Mouse (Mus musculus) urinary bladder, adult 18-20 months (tissue): ENCODE data around the gene Tldc2.

Source experiments
- DNase-seq, 2 experiments: peaks; one replicate each; pipeline ENCODE4 v3.0.0; 2022; ENCODE audit warnings: low spot score in 2 of 2, mixed read lengths in 2 of 2

Tldc2 gene

DNA sequence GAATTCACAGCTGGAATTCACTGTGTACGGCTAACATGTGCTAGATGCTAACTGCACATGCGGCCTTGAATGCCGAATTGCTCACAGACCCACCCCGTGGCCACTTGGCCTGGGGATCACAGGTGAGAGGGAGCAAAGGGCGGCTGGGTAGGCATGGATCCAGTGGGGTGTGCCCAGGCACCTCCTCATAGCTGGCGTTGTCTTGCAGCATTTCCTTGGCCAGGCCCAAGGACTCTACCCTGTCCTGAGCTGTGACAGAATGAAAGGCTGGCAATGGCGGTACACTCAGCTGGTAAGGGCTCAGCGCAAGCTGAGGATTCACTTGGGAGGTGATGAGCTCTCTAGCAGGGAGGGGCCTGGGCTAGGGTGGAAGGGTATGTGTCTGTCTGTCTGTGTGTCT is at the start of gene Tldc2:
Tldc2 (plus strand) TSS at position 260 of the 400 bp plus-strand sequence.
- DNase-seq = no peak

DNA sequence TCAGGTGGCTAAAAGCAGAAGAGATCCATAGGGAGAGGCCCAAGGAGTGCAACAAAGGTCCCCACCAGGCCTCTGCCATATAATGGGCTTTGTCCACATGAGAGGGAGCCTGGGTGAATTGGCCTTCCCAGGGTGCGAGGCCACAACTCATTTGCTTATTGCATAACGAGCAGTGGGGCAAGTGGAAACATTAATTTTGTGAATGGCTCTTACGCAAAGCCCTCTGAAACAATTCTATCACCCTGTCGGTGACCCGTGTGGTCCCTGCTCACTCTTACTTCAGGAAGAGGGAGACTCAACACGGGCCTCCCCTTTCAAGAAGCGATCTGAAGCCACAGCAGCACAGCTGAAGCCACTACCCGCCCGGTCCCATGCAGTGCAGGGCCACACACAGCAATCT is 49.6 kb upstream of the Tldc2 start:
- DNase-seq = no peak

DNA sequence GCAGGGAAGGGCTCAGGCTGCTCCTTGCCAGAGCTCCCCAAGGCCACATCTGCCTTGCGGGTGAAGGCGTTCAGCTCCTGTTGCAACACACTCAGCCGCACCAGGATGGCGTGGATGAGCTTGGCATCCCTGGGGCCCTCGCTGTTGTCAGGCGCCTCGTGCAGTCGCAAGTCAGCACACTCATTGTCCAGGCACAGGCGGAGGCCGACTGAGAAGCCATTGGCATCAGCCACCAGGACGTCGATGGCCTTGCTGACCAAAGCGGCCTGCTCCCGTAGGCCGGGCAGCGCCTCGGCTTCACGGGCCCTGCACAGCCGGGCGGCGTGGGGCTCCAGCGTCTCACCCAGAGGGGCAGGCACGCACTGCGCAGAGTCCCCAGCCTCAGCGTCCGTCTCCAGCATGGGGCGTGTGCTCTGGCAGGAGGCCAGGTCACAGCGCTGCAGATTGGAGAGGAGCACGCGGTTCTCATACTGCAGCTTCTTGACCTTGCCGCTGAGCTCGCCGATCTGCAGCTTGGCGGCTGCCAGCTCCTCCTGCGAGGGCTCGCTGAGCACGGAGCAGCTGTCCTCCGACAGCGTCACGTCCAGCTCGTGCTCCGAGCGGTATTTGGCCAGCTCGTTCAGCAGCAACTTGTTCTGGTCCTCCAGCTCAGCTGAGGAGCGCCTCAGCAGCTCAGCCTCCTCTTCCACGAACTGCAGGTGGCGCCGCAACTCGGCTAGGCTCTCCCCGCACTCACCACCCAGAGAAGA is 46.8 kb upstream of the Tldc2 start:
- DNase-seq = no peak

DNA sequence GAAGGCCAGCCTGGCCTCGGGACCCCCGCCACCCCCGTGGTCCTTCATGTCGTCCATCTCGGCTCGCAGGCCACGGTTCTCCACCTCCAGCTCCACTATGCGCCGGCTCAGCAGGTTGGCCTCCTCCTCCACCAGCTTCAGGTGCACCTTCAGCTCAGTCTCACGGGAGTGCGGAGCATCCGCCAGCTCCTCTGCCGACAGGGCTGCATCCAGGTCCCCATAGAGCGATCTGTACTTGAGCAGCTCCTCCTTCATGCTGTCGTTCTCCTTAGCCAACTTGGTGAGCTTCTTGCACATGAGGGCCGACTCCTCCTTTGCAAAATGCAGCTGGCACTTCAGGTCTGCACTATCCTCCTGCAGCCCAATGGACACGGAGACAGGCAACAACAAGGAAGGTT is 46.2 kb upstream of the Tldc2 start:
- no peak for DNase-seq

DNA sequence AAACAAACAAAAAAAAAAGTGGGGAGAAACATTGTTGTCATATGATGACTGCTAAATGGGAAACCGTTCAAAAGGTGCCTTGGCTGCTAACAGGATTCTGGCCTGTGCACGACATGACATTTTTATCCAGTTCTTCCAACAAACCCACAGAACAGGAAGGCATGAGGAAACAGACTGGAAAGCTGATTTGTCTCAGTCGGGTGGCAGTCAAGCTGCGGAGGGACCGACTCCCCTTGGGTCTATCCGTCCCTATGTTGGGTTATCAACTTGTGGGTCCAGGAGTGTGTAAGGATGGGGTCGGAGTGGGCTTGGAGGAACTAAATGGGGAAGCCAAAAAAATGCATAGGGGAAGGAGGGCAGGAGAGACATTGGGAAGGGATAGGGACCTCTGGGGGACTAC is 45.4 kb upstream of the Tldc2 start:
- DNase-seq = no peak

DNA sequence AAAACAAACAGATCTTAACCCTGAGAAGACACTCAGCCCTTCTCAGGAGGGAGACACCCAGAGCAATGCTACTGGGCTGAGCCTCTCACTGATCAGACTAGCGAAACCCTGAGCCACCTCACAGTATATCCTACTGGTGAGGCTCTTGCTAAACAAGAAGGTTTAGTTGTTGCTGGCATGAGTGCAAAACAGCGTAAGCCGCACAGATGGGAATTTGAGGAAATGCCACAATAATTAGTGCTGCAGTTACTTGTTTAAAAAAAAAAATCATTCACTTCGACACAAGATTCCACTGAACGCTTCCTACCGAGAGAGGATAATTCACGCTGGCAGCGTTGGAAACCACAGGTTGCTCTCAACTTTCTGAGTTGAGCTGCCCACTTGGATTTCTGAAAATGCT is 43.3 kb upstream of the Tldc2 start:
- no peak for DNase-seq

DNA sequence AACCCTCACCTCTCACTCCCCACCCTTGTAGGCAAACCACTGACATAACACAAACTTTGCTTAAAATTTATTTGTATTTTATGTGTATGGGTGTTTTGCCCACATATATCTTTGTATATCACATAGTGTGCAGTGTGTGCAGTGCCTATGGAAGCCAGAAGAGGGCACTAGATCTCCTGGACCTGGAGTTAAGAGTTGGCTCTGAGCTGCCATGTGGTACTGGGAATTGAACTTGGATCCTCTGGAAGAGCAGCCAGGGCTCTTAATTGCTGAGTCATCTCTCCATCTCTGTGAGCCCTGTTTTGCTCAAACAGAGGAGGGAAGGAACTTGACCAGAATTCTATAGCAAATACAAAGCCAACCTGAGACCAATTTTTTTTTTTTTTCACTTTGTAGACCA is 42.9 kb upstream of the Tldc2 start:
- DNase-seq = no peak

DNA sequence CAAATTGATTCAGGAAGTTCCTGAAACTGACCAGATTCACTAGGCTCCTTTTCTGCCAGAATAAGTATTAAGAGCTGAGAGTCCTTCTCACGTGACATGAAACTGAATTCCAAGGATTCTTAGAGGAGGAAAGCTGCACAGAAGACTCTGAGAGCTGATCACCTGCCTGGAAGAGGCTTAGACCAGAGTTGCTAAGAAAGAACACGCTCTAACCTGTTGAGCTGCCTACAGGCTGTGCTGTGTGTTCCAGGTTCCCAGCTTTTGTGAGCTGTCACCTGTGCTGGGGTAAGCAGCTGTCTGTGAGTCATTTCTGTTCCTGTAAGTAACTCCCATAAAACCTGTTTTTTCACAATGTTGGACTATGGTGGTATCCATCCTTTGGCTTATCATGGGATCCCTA is 40.9 kb upstream of the Tldc2 start:
- no peak for DNase-seq

DNA sequence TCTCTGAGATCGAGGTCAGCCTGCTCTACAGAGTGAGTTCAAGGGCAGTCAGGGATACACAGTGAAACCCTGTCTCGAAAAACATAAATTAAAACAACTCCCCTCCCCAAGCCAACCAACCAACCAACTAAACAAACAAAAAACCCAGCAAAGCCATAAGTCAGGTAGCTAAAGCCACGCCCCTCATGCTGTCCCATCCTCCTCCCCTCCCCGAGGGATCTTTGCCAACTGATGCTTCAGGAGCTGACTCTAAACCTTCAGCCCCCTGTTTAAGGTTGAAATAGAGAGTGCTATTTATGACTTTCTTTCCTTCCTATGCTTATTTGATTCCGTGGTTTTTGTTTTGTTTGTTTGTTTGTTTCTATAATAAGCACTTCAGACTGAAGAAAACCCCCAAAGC is 39.9 kb upstream of the Tldc2 start:
- DNase-seq = no peak

DNA sequence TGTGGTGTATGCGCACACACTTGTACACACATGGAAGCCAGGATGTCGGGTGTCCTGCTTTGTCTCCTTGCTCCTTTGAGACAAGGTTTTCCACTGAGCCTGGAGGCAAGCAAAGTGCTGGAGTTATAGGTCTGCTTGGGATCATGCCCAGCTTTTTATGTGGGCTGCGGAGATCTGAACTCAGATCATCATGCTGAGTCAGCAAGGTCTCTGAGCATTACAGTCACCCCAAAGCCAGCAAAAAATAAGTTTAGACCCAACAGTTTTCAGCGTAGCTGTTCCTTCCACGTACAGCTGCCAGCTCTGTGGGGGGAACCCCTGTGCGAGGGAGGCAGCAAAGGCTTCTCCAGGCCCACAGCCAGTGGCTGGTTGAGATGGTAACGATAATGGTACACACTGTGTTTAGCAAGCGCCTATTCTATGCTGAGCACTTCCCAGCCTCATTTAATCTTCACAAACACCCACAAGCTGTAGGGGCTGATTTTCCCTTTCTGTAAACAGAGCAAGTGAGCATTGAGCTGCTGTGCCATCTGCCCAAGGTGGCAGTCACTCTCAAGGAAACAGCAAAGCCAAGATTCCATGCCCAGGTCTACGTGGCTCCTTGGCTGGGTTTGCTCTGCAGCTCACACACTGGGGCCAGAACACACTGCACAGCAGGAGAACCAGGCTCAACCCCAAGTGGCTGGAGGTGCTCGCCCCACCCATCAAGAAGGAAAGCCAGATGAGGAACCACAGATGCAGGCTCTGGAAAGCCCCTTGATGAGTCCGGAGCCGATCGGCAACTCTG is 38.3 kb upstream of the Tldc2 start:
- DNase-seq = no peak

DNA sequence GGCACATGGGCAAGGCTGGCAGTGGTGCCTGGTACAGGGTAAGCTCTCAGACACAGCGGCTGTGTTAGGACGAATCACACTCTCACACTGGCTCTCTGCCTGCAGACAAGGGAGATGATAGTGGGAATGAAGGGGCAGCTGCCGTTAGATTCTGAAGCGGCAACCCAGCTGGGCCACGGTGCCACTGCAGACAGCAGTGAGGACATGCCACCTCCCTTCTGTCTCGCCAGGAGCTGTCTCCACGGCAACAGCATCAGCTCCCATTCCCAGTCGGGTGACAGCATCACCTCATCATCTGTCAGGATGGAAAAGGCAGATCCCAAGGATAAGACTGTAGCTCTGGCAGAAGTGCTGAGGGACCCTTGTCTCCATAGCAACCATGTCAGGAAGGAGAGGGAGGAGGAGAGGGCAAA is 37.0 kb upstream of the Tldc2 start:
- no peak for DNase-seq

DNA sequence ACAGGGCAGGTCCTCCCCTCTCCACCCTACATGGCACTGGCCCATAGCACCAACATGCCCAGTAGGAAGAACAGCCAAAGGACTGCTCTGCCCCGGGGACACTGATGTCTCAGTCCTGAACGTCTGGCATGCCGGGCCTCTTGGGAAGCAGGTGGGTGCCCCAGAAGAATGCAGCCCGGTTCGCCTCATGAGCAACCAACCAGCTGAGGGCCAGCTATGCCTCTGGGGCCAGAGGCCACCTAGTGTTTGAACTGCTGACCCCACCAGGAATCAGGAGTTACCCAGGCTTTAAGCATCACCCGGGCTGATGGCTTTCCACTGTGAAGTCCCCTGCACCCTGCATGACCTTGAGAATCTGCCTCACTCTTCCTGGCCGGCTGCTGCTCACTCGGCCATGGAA is 34.4 kb upstream of the Tldc2 start:
- DNase-seq = no peak

DNA sequence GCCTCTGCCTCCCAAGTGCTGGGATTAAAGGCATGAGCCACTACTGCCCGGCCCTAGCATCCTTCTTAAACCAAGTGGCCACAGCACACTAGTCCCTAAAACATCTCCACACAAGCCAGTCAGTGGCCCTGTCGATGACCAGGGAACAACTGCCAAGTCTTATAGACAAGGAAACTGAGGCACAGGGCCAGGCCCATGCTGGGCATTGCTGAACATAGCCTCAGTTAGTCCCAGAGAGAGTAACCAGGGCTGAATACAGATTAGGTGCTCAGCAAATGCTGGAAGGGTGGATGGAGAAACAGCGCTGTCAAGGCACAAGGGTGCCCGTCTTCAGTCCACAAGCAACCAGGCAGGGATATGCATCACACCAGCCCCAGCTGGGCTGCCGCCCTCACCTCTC is 33.7 kb upstream of the Tldc2 start:
- DNase-seq = no peak

DNA sequence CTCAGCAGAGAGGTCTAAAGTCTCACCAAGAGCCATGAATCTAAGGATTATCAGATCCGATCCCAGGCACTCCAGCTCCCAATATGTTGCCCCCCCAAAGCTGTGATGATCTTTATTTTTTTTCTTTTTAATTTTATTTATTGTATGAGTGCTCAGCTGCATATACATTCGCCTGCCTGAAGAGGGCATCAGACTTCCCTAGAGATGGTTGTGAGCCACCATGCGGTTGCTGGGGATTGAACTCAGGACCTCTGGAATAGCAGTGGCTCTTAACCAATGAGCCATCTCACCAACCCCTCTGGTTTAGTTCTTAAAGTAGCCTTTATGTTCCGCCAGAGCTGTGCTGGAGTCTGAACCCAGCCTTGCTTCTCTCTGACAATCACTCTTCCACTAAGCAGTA is 33.1 kb upstream of the Tldc2 start:
- DNase-seq = no peak

DNA sequence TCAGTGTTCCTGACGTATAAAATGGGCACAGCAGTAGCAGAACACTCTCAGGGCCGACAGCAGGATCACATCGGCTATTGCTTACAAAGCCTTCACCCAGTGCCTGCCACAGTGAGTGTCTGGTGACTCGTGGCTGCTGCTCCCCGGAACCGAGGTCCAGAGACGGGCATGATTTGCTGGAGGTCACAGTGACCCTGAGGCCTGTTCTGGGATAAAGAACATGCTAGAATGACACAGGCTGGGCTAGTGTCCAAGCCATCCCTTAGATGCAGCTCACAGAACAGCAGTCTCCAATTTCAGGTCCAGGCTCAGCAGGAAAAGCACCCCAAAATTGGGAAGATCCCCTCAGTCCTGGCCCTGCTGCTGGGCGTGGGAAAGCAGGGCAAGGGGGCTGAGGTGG is 32.6 kb upstream of the Tldc2 start:
- no peak for DNase-seq

DNA sequence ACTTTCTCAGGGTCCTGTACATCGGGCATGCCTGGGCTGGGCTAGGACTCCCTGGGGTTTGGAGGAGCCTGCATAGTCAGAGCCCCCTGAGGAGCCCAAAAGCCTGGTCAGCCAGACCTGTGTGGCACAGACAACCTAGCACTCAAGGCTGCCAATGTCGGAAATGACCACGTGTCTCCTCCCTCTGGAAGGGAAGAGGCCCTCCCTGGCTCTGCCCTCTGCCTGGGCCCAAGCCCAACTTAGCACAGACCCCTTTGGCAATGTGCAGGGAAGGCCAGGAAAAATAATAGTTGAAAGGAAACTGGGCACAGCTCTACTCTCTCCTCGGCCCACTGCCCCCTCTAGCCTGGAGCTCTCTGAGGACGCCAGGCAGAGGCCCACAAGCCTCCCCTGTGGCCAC is 32.0 kb upstream of the Tldc2 start:
- DNase-seq = no peak

DNA sequence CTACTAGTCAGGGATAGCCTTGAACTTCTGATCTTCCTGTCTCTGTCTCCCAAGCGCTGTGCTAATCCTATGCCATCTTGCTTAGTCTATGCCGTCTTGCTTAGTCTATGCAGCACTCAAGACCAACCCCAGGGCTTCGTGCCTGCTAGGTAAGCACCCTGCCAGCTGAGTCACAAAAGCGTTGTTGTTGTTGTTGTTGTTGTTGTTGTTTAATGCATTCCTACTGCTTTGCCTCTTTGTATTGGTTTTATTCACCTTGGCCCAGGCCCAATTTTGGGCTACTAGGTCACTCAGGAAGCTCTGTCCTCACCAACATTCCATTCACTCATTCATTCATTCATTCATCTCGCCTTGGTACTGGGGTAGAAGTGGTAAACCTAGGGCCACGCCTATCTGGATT is 31.1 kb upstream of the Tldc2 start:
- DNase-seq = no peak

DNA sequence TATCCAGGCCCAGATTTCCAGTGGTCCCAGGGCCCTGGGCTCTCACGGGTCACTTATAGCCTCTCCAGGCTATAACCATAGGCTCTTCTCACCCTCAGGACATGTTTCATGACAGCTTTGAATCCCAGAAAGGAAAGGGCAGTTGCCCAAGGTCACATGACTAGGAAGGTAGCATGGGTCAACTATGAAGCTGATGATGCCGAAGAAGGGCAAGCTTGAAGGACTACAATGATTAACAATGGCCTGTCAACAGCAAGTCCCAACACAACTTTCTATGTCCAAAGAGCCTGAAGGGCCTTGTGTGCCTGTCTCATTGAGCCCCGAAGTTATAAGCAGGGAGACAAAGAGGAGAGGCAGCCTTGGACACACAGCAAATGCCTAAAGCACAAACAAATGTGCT is 29.7 kb upstream of the Tldc2 start:
- no peak for DNase-seq

DNA sequence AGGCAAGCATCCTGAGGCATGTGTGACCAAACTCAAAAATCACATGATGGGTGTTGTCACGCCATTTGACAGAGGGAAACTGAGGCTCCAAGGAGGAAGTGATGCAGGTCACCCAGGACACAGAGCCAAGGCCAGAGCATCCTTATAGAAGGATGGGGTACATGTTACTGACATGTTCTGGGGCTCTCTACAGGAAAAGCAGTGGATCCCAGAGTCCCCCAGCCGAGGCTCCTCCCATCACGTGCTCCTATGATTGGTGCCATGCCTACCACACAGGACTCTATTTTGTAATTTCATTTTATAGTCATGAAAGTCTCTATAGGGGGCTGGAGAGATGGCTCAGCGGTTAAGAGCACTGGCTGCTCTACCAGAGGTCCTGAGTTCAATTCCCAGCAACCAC is 29.1 kb upstream of the Tldc2 start:
- DNase-seq = no peak

DNA sequence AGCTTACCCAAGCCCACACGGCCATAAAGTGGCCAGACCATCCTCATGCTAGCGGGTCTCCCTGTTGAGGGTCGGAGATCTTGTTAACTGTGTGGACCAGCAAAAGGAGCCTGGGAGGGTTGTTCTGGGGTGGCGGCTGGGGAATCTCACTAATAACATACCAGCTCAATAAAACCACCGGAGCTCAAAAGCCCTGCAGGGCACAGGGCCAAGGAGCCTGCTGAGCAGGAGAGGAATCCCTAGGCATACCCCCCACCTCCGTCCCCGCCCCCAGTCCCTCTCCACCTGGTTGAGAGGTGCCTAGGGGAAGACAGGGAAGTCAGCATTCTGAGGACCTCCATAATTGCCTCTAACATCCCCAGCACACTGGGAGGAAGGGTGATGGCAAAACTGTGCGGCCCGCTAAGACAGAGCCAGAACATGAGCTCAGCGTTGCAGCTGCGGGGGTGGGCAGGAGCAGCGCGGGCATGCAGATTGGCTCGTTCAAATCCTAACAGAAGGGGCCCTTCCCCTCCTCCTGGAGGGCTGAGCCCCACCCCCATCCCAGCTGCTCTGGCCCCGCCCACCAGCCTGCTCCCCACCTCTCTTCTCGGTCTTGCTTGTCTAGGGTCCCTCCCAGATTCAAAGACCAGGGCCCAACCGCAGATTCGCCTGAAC is 28.4 kb upstream of the Tldc2 start:
- no peak for DNase-seq

DNA sequence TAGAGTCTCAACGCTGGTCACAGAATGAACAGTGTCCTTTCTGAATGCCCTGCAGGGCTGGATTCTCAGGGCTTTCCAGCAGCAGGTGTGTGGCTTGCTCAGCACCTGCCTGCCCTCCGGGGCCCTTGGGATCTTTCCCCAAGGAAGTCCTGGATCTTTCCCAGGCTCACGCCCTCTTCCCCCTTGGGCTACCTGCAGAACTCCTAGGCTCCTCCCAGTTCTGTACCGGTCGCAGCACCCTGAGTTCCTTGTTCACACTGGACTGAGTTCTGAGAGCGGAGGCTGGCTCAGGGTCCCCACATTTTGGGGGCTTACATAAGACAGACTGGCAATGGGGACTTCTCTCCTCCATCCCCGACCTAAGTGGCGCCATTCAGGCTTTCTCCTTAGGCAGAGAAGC is 27.7 kb upstream of the Tldc2 start:
- DNase-seq = no peak

DNA sequence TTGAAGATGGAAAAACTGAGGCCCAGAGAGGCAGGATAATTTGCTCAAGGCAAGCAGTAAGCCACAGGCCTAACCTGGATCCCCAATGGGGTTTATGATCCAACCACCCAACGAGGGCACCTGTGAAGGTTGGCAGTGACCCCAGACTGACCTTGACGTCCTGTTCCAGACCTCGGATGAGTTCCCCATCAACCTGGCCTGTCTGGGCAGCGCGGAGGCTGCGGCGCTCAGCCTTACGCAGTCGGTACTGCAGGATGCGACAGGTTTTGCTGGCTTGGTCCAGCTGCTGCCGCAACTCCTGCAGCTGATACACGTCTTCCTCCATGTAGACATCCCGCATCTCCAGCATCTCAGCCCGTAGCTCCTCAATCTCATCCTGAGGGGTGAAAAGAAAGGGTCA is 26.8 kb upstream of the Tldc2 start:
- no peak for DNase-seq
